Mouse (Mus musculus): ENCODE results near the gene Gm42906.

GRCm38 (mm10) chr5:151056920-151057294, 371.1 kb downstream of the Gm42906 start:
- TF ChIP-seq ZC3H11A (IDR thresholded peaks at IDR 0.05; ENCODE audit: borderline replicate concordance, low read depth, low read length) (no peak), HCFC1 (IDR thresholded peaks at IDR 0.05; ENCODE audit: borderline replicate concordance, insufficient read depth, low read length) (no peak), CHD2 (IDR thresholded peaks at IDR 0.05; ENCODE audit: low read depth, low read length) (no peak), MAFK (IDR thresholded peaks at IDR 0.05; ENCODE audit: insufficient read depth, low read depth, low read length) (no peak)

Measured in ES-E14 (cell line).